Mouse (Mus musculus) retina, postnatal 7 days (tissue): ENCODE data around the gene Olfr849.

Experiments
- DNase-seq: peaks from one replicate; pipeline ENCODE4 v3.0.0-alpha.2; 2012; ENCODE audit warnings: low read depth, low spot score

Olfr849 gene

DNA sequence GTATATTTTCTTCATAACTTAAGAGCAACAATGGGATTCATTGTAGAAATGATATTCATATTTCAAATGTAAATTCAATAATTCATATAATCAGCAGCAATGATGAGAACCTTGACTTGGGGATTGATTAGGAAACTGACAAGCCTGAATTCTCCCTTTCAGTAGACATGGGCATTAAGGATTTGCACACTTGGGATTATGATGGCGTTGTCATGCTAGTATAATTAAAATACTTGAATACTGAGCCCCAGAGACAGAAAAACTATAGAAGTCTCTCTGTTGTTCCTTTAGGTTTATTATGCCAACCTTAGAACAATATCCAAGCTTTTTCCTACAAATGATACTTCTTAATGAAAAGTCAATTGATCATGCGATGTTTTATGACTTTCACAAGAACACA is at the start of gene Olfr849:
Olfr849 (plus strand) TSS at position 301 of the 400 bp plus-strand sequence.
- no peak for DNase-seq

DNA sequence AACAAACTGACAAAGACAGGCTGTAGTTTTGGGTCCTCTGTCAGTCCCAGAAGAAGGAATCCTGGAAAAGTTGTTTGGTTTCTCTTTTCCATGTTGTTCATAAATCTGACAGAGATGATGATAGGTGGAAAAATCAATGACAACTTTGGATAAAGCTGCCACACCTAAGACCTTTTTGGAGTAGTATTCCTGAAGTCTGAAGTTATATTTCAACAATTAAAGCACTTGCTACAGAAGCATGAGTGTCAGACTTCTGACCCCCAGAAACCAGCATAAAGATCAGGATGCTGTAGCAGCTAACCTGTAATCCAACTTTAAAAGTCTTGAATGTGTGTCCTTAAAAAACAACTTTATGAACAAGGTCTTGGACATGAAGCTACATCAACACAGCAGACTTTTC is 38.1 kb downstream of the Olfr849 start, which contains the start of gene Olfr850:
Olfr850 (minus strand) TSS at position 101 of the 400 bp plus-strand sequence.
- DNase-seq, result no peak

DNA sequence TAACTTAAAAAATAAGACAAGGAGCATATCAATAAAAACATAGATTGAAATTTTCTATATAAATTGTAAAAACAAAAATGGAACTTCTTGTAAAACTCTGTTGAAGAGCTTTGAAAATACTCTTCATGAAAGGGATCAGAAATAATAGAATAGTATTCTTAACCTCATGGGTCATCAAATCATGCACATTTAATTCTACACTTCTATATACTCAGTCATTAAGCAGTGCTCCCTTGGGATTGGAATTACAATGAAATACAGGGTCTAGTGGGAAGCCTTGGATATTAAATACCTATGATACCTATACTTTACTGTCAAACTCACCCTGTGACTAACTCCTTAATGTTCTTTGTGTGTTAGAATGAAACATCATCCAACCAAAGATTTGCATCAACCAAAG is 52.9 kb downstream of the Olfr849 start, which contains the start of gene Olfr851:
Olfr851 (plus strand) TSS at position 301 of the 400 bp plus-strand sequence.
- DNase-seq, result no peak
